Mouse (Mus musculus) midbrain, embryonic 16.5 days (tissue): ENCODE data around the gene Tmem150a. TPM values are rescaled to one million over a fixed set of nuclear protein-coding genes. Genes with fewer than 3 reads are reported as not detected.
A peak's percentile ranks its signal among the peaks of the same experiment; 100 is the strongest.

Experiments used
- ATAC-seq: fragments of 200-750 bp; cut with Nextera tagmentation; 2 replicates; pipeline ENCODE4 v1.8.0; 2017; ENCODE audit warnings: moderate TSS enrichment
- H3K27ac ChIP-seq: fragments of 300-500 bp; sonication (generic); 2 replicates; pipeline ENCODE4 v1.5.1; 2014; ENCODE audit warnings: mild to moderate bottlenecking, low read length, mixed read lengths
- H3K27me3 ChIP-seq: fragments of 300-500 bp; sonication (generic); 2 replicates; pipeline ENCODE4 v1.6.1; 2014; ENCODE audit warnings: low read depth, low read length, mixed read lengths; ENCODE audit not compliant: control insufficient read depth, insufficient read depth
- H3K36me3 ChIP-seq: fragments of 300-500 bp; sonication (generic); 2 replicates; pipeline ENCODE4 v1.6.1; 2014; ENCODE audit warnings: mild to moderate bottlenecking, low read length, moderate library complexity, mixed read lengths; ENCODE audit not compliant: control insufficient read depth, insufficient read depth
- H3K4me1 ChIP-seq: fragments of 300-500 bp; sonication (generic); 2 replicates; pipeline ENCODE4 v1.6.1; 2014; ENCODE audit warnings: mild to moderate bottlenecking, low read length, mixed read lengths; ENCODE audit not compliant: control insufficient read depth, insufficient read depth
- H3K4me2 ChIP-seq: fragments of 300-500 bp; sonication (generic); 2 replicates; pipeline ENCODE4 v1.6.1; 2014; ENCODE audit warnings: mild to moderate bottlenecking, low read length, mixed read lengths
- H3K4me3 ChIP-seq: fragments of 300-500 bp; sonication (generic); 2 replicates; pipeline ENCODE4 v1.5.1; 2014; ENCODE audit warnings: low read depth, mild to moderate bottlenecking, low read length, moderate library complexity, mixed read lengths
- H3K9ac ChIP-seq: fragments of 300-500 bp; sonication (generic); 2 replicates; pipeline ENCODE4 v1.6.1; 2014; ENCODE audit warnings: low read depth, low read length, mixed read lengths
- H3K9me3 ChIP-seq: fragments of 300-500 bp; sonication (generic); replicated peaks from 2 replicates; pipeline ENCODE4 v1.6.1; 2014; ENCODE audit warnings: mild to moderate bottlenecking, low read length, mixed read lengths; ENCODE audit not compliant: control insufficient read depth, poor library complexity, severe bottlenecking
- WGBS: fragments of 180-500 bp; shearing (Covaris S2); extraction: QIAGEN DNeasy Blood & Tissue Kit; methylation state at CpG from one replicate; pipeline ENCODE4 v1.1.7; 2014; 5-methylcytosine and 5-hydroxymethylcytosine counted together
- polyA plus RNA-seq: library from polyadenylated mRNA; unstranded; fragments of >200 nt; fragmentation: Nextera tagmentation; extraction: Ambion mirVana; gene quantifications from 2 replicates; pipeline ENCODE4 v1.2.1, GENCODE M21; 2015

Gene Tmem150a
- polyA plus RNA-seq, 1 experiment from 2014 or later: 17.7 TPM

GRCm38 (mm10) chr6:72358086-72358764, 3.0 kb downstream of the Tmem150a start:
- H3K36me3 ChIP-seq: peaks cover 9% of the 10 kb centered on the region; the same call in 1 of the 2 replicates
- H3K27ac ChIP-seq: no peak overlapping the region
- WGBS: 92% methylated on average over 10 of the region's 10 CpGs
- no peak overlapping the region for H3K4me3 ChIP-seq
- H3K9me3 ChIP-seq: no peaks in the 10 kb centered on the region
- H3K27me3 ChIP-seq: no peaks in the 10 kb centered on the region
- H3K4me1 ChIP-seq: peaks cover 35% of the 10 kb centered on the region
- H3K4me2 ChIP-seq: no peak overlapping the region
- H3K9ac ChIP-seq: no peak overlapping the region
- ATAC-seq: no peak

GRCm38 (mm10) chr6:72359343-72359742, 4.1 kb downstream of the Tmem150a start:
- H3K9me3 ChIP-seq: no peaks in the 10 kb centered on the region
- H3K36me3 ChIP-seq: peaks cover 9% of the 10 kb centered on the region; the same call in 1 of the 2 replicates
- no peak for ATAC-seq
- H3K4me1 ChIP-seq: peaks cover 35% of the 10 kb centered on the region
- no peak overlapping the region for H3K27ac ChIP-seq
- H3K4me2 ChIP-seq: no peak overlapping the region
- WGBS: 67% methylated on average over 2 of the region's 2 CpGs
- H3K27me3 ChIP-seq: no peaks in the 10 kb centered on the region
- no peak overlapping the region for H3K9ac ChIP-seq
- no peak overlapping the region for H3K4me3 ChIP-seq

GRCm38 (mm10) chr6:72359891-72360598, 4.8 kb downstream of the Tmem150a start:
- Histone ChIP-seq H3K4me1 (peaks cover 29% of the 10 kb centered on the region), H3K4me3 (no peak overlapping the region), H3K36me3 (peaks cover 9% of the 10 kb centered on the region; the same call in 1 of the 2 replicates), H3K9ac (no peak overlapping the region), H3K27me3 (no peaks in the 10 kb centered on the region; the same call in 1 of the 2 replicates), H3K27ac (no peak overlapping the region), H3K9me3 (no peaks in the 10 kb centered on the region), H3K4me2 (no peak overlapping the region)
- WGBS: 87% methylated on average over 11 of the region's 11 CpGs
- ATAC-seq: no peak

GRCm38 (mm10) chr6:72360599-72360935, 5.3 kb downstream of the Tmem150a start:
- Histone ChIP-seq H3K27ac (no peak overlapping the region), H3K9ac (no peak overlapping the region), H3K4me3 (no peak overlapping the region), H3K9me3 (no peaks in the 10 kb centered on the region), H3K4me2 (no peak overlapping the region; the same call in 1 of the 2 replicates), H3K4me1 (peaks cover 28% of the 10 kb centered on the region), H3K27me3 (no peaks in the 10 kb centered on the region; the same call in 1 of the 2 replicates), H3K36me3 (peaks cover 9% of the 10 kb centered on the region; the same call in 1 of the 2 replicates)
- no peak for ATAC-seq
- WGBS: 62% methylated on average over 7 of the region's 7 CpGs

GRCm38 (mm10) chr6:72361121-72361551, 5.9 kb downstream of the Tmem150a start:
- 0 out of 2 replicates have a peak overlapping the region, but pooled peaks have one; percentile 5 for H3K9ac ChIP-seq
- WGBS: 86% methylated on average over 5 of the region's 5 CpGs
- no peak for ATAC-seq

GRCm38 (mm10) chr6:72362132-72363028, 7.1 kb downstream of the Tmem150a start:
- Histone ChIP-seq H3K4me1 (peaks cover 19% of the 10 kb centered on the region), H3K9me3 (no peaks in the 10 kb centered on the region), H3K9ac (peak overlapping the region; percentile 78), H3K36me3 (peaks cover 9% of the 10 kb centered on the region; the same call in 1 of the 2 replicates), H3K27me3 (no peaks in the 10 kb centered on the region; the same call in 1 of the 2 replicates), H3K4me3 (peak overlapping the region; percentile 80), H3K27ac (peak overlapping the region; percentile 77), H3K4me2 (peak overlapping the region; percentile 84)
- WGBS: under 1% methylated on average over 42 of the region's 42 CpGs
- ATAC-seq: peak; percentile 99

More at GRCm38 (mm10) chr6:72361121-72361551, 5.9 kb downstream of the Tmem150a start:
- Histone ChIP-seq H3K4me1 (peaks cover 24% of the 10 kb centered on the region), H3K27me3 (no peaks in the 10 kb centered on the region; the same call in 1 of the 2 replicates), H3K36me3 (peaks cover 9% of the 10 kb centered on the region; the same call in 1 of the 2 replicates), H3K27ac (no peak overlapping the region), H3K9me3 (no peaks in the 10 kb centered on the region), H3K4me2 (peak overlapping the region; percentile 84), H3K4me3 (peak overlapping the region; percentile 80)

- H3K27me3 ChIP-seq: no peaks in the 10 kb centered on the region; the same call in 1 of the 2 replicates
- no peak for ATAC-seq
Observed at GRCm38 (mm10) chr6:72364009-72364408, 8.8 kb downstream of the Tmem150a start.

GRCm38 (mm10) chr6:72364985-72365384, 9.7 kb downstream of the Tmem150a start:
- H3K27me3 ChIP-seq: no peaks in the 10 kb centered on the region; the same call in 1 of the 2 replicates
- peaks cover 19% of the 10 kb centered on the region for H3K4me1 ChIP-seq
- H3K4me2 ChIP-seq: no peak overlapping the region
- no peak overlapping the region for H3K4me3 ChIP-seq
- H3K36me3 ChIP-seq: peaks cover 5% of the 10 kb centered on the region; the same call in 1 of the 2 replicates
- H3K9ac ChIP-seq: no peak overlapping the region
- WGBS: 74% methylated on average over 6 of the region's 6 CpGs
- ATAC-seq: no peak
- no peaks in the 10 kb centered on the region for H3K9me3 ChIP-seq
- no peak overlapping the region for H3K27ac ChIP-seq

More at GRCm38 (mm10) chr6:72364009-72364408, 8.8 kb downstream of the Tmem150a start:
- Histone ChIP-seq H3K36me3 (peaks cover 5% of the 10 kb centered on the region; the same call in 1 of the 2 replicates), H3K4me2 (no peak overlapping the region), H3K4me3 (no peak overlapping the region), H3K4me1 (peaks cover 19% of the 10 kb centered on the region), H3K9ac (no peak overlapping the region), H3K9me3 (no peaks in the 10 kb centered on the region), H3K27ac (no peak overlapping the region)
- 46% methylated on average over 7 of the region's 7 CpGs for WGBS
